Mouse (Mus musculus): ENCODE measurements around the gene Dusp3. TPM values are rescaled to one million over a fixed set of nuclear protein-coding genes. Genes with fewer than 3 reads are reported as not detected.
"Not testable (repeated sequence)": the region's sequence is repeated elsewhere in the genome, so short reads cannot be mapped to it uniquely, and the experiment has no call there.

The Dusp3 gene
- polyA plus RNA-seq, 1 experiment from 2014 or later: 22.7 TPM

DNA sequence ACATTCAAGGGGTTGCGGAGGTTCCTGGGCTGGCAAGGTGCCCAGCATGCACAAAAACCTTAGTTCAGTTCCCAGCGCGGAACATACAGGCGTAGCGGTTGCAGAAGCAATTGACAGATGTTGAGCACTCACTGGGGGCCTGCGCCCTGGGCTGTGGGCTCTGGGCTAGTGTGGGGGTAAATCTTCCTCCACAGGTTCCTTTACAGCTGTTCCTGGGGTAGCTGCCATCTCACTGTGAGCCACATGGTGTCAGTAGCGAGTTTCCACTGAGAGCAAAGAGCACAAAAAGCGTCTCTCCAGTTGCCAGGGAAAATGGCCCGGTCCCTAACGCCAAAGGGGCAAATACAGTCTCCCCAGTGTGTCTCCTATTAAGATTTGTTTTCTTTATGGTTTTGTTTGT is 823 bp downstream of the Dusp3 start:
- Histone ChIP-seq H3K4me1 (ENCODE audit: insufficient read depth) (peaks cover 14% of the 10 kb centered on the region), H3K4me2 (ENCODE audit: low read depth, low read length) (no peak overlapping the region), H3K9ac (replicated peaks) (no peak overlapping the region), H3K27me3 (ENCODE audit: insufficient read depth, low read length) (no peaks in the 10 kb centered on the region), H3K4me3 (ENCODE audit: low read depth, low read length) (no peak overlapping the region), H3K27ac (ENCODE audit: low read depth) (no peak overlapping the region), H3K36me3 (replicated peaks; ENCODE audit: insufficient read depth, low read length) (no peaks in the 10 kb centered on the region), H3K9me3 (ENCODE audit: low read length) (no peaks in the 10 kb centered on the region)
- peak; percentile 87 for DNase-seq
- no peak for TF ChIP-seq EP300 (IDR thresholded peaks at IDR 0.05; ENCODE audit: low read depth)
- TF ChIP-seq CTCF (IDR thresholded peaks at IDR 0.05; ENCODE audit: low read depth): peak; percentile 94
- WGBS (ENCODE audit: insufficient replicate concordance): 7% methylated on average over 10 of the region's 10 CpGs
- ATAC-seq: peak; percentile 12

DNA sequence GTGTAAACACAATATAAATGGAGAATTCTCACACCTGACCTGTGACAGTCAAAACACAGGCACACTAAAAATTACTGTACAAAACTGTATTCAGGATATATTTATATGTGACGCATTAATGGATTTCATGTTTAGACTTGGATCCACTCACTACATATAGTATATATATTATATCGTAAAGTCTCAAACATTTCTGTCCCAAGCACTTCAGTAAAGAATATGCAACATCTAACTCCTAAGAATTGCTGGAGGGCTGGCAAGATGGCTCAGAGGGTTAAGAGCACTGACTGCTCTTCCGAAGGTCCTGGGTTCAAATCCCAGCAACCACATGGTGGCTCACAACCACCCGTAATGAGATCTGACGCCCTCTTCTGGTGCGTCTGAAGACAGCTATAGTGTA is 1.4 kb downstream of the Dusp3 start:
- H3K9me3 ChIP-seq (ENCODE audit: low read length); H3K9ac ChIP-seq (replicated peaks); H3K36me3 ChIP-seq (replicated peaks; ENCODE audit: insufficient read depth, low read length); H3K4me2 ChIP-seq (ENCODE audit: low read depth, low read length); H3K27me3 ChIP-seq (ENCODE audit: insufficient read depth, low read length); H3K27ac ChIP-seq (ENCODE audit: low read depth); DNase-seq; ATAC-seq; H3K4me3 ChIP-seq (ENCODE audit: low read depth, low read length): not testable (repeated sequence)
- peaks cover 14% of the 10 kb centered on the region for H3K4me1 ChIP-seq (ENCODE audit: insufficient read depth)
- WGBS (ENCODE audit: insufficient replicate concordance): 55% methylated on average over 6 of the region's 6 CpGs

DNA sequence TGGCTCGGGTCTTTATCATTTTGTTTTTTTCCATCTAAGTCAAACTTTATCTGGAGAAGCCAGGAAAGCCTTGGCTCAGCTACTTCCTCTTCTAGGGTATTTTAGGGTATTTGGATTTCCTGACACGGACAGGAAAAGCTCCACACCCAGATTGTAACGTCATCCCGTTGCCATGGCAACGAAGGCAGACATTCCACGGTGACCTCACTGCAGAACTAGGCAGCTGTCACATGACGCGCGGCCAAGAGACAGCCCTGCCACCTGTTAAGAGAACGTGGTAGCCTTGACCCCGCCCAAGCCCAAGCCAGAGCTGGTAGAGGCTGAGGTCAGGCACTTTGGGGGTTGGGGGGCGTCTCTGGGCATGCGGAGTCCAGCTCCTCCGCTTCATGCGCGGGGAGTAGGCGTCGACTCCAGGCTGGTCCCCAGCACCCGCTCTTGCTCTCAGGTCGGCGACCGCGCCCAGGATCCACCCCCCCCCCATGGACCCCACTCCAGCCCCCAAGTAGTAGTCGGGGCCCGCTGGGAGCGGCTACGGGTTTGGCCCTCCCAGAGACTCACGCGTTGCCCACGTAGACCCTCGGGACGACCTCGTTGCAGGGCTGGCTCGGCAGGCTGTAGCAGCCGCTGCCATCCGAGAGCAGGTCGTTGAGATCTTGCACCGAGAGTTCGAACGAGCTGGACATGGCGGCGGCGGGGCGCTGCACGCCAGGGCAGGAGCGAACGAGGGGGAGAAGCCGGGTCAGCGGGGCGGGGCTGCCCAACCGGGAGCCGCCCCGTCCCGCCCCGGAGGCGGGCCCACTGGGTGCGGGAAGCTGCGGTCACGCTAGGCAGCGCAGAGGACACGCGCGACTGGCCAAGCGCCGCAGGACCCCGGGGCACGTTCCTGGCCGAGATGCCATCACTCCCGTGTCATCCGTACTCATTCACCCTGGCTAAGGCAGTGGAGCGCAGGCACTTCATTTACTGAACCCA is 2.5 kb downstream of the Dusp3 start, which contains the start of gene Cfap97d1:
Gene Cfap97d1 (plus strand): TSS at position 226 of the 972 bp plus-strand sequence.
- TF ChIP-seq CTCF (IDR thresholded peaks at IDR 0.05; ENCODE audit: low read depth) (no peak), EP300 (IDR thresholded peaks at IDR 0.05; ENCODE audit: low read depth) (peak; percentile 78)
- DNase-seq (peak; percentile 90), ATAC-seq (peak; percentile 88)
- H3K27ac ChIP-seq (ENCODE audit: low read depth): peak within 1 kb of the TSS; percentile 88
- WGBS (ENCODE audit: insufficient replicate concordance): 2% methylated on average over 58 of the region's 71 CpGs
- H3K27me3 ChIP-seq (ENCODE audit: insufficient read depth, low read length): no peaks in the 10 kb centered on the region
- H3K9me3 ChIP-seq (ENCODE audit: low read length): no peaks in the 10 kb centered on the region
- peaks cover 14% of the 10 kb centered on the region for H3K4me1 ChIP-seq (ENCODE audit: insufficient read depth)
- H3K36me3 ChIP-seq (replicated peaks; ENCODE audit: insufficient read depth, low read length): peaks cover 4% of the 10 kb centered on the region; the same call in 1 of the 2 replicates
- peak within 1 kb of the TSS; percentile 74 for H3K4me2 ChIP-seq (ENCODE audit: low read depth, low read length)
- peak within 1 kb of the TSS; percentile 64 for H3K9ac ChIP-seq (replicated peaks)
- H3K4me3 ChIP-seq (ENCODE audit: low read depth, low read length): peak within 1 kb of the TSS; percentile 48

GRCm38 (mm10) chr11:101983431-101983921 is 3.3 kb downstream of the Dusp3 start:
- H3K9me3 ChIP-seq (ENCODE audit: low read length): no peaks in the 10 kb centered on the region
- peaks cover 6% of the 10 kb centered on the region; the same call in 1 of the 2 replicates for H3K36me3 ChIP-seq (replicated peaks; ENCODE audit: insufficient read depth, low read length)
- 49% methylated on average over 10 of the region's 10 CpGs for WGBS (ENCODE audit: insufficient replicate concordance)
- DNase-seq: no peak
- H3K4me1 ChIP-seq (ENCODE audit: insufficient read depth): peaks cover 14% of the 10 kb centered on the region
- no peak for TF ChIP-seq EP300 (IDR thresholded peaks at IDR 0.05; ENCODE audit: low read depth)
- TF ChIP-seq CTCF (IDR thresholded peaks at IDR 0.05; ENCODE audit: low read depth): no peak
- H3K27ac ChIP-seq (ENCODE audit: low read depth): peak overlapping the region; percentile 30; the same call in 1 of the 2 replicates
- no peak overlapping the region for H3K9ac ChIP-seq (replicated peaks)
- H3K4me3 ChIP-seq (ENCODE audit: low read depth, low read length): no peak overlapping the region; the same call in 1 of the 2 replicates
- ATAC-seq: no peak
- H3K27me3 ChIP-seq (ENCODE audit: insufficient read depth, low read length): no peaks in the 10 kb centered on the region
- peak overlapping the region; percentile 74 for H3K4me2 ChIP-seq (ENCODE audit: low read depth, low read length)

DNA sequence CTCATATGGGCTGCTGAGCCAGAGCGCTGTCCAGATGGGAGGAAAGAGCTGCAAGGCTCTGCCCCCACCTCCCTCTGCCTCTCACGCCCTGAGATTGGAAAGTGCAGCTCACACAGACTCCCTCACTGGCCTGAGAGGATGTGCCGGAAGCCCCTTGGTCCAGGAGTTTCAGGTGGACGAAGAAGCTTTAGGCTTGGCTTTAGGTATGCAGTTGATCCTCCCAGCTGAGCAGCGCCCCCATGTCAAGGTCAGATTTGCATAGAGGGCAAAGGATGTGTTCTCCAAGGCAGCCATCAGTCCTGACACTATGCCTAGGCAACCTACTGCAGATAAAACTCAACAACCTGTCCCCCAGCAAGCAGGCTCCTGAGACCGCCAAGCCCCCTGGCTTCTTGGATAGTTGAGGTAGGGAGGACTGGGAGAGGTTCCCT is 3.8 kb downstream of the Dusp3 start:
- 66% methylated on average over 6 of the region's 6 CpGs for WGBS (ENCODE audit: insufficient replicate concordance)
- H3K4me2 ChIP-seq (ENCODE audit: low read depth, low read length): peak overlapping the region; percentile 74
- ATAC-seq: no peak
- H3K9ac ChIP-seq (replicated peaks): no peak overlapping the region
- no peaks in the 10 kb centered on the region for H3K27me3 ChIP-seq (ENCODE audit: insufficient read depth, low read length)
- peak overlapping the region; percentile 30 for H3K27ac ChIP-seq (ENCODE audit: low read depth)
- H3K36me3 ChIP-seq (replicated peaks; ENCODE audit: insufficient read depth, low read length): peaks cover 6% of the 10 kb centered on the region; the same call in 1 of the 2 replicates
- no peak for TF ChIP-seq CTCF (IDR thresholded peaks at IDR 0.05; ENCODE audit: low read depth)
- TF ChIP-seq EP300 (IDR thresholded peaks at IDR 0.05; ENCODE audit: low read depth): no peak
- no peak for DNase-seq
- peaks cover 14% of the 10 kb centered on the region for H3K4me1 ChIP-seq (ENCODE audit: insufficient read depth)
- H3K4me3 ChIP-seq (ENCODE audit: low read depth, low read length): no peak overlapping the region
- no peaks in the 10 kb centered on the region for H3K9me3 ChIP-seq (ENCODE audit: low read length)

- peak; percentile 29 for DNase-seq
- Histone ChIP-seq H3K9me3 (ENCODE audit: low read length) (no peaks in the 10 kb centered on the region), H3K27me3 (ENCODE audit: insufficient read depth, low read length) (no peaks in the 10 kb centered on the region), H3K27ac (ENCODE audit: low read depth) (no peak overlapping the region), H3K4me3 (ENCODE audit: low read depth, low read length) (no peak overlapping the region), H3K9ac (replicated peaks) (no peak overlapping the region), H3K4me1 (ENCODE audit: insufficient read depth) (peaks cover 14% of the 10 kb centered on the region), H3K4me2 (ENCODE audit: low read depth, low read length) (no peak overlapping the region; the same call in 1 of the 2 replicates), H3K36me3 (replicated peaks; ENCODE audit: insufficient read depth, low read length) (peaks cover 6% of the 10 kb centered on the region; the same call in 1 of the 2 replicates)
- WGBS (ENCODE audit: insufficient replicate concordance): 37% methylated on average over 12 of the region's 12 CpGs
- no peak for ATAC-seq
- TF ChIP-seq CTCF (IDR thresholded peaks at IDR 0.05; ENCODE audit: low read depth) (no peak), EP300 (IDR thresholded peaks at IDR 0.05; ENCODE audit: low read depth) (no peak)
Measured at GRCm38 (mm10) chr11:101981850-101982249, 5.0 kb downstream of the Dusp3 start.

Data from liver, postnatal 0 days (tissue).